Mouse (Mus musculus): ENCODE measurements around the gene Mansc1. TPM values are rescaled to one million over a fixed set of nuclear protein-coding genes. Genes with fewer than 3 reads are reported as not detected.

Gene Mansc1
- polyA plus RNA-seq, 1 experiment from 2014 or later, result 1.4 TPM

DNA sequence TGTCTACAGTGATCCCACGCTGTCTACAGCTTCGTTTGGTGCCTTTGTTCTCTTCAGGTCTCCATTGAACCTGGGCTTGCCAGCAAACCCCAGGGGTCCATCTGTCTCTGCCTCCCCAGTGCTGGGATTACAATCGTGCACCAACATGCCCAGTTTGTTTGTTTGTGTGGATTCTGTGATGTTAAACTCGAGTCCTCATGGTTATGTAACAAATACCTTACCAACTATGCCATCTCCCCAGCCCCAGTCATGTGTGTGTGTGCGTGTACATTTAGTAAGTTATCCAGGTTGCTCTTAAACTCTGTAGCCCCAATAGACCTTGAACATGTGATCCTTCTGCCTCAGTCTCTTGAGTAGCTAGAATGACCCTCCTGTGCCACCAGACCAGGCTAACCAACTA, 46.0 kb downstream of the Mansc1 start:
- Histone ChIP-seq H3K27me3 (0 out of 2 replicates have a peak, but pooled peaks cover 6% of the 10 kb centered on the region), H3K4me3 (no peak overlapping the region), H3K4me1 (no peaks in the 10 kb centered on the region), H3K9me3 (0 out of 2 replicates have a peak, but pooled peaks cover 3% of the 10 kb centered on the region), H3K27ac (replicated peaks) (no peak overlapping the region), H3K4me2 (replicated peaks) (no peak overlapping the region), H3K36me3 (no peaks in the 10 kb centered on the region), H3K9ac (replicated peaks) (no peak overlapping the region)
- 80% methylated on average over 5 of the region's 5 CpGs for WGBS
- no peak for ATAC-seq (ENCODE audit: low FRiP score, low read depth)

DNA sequence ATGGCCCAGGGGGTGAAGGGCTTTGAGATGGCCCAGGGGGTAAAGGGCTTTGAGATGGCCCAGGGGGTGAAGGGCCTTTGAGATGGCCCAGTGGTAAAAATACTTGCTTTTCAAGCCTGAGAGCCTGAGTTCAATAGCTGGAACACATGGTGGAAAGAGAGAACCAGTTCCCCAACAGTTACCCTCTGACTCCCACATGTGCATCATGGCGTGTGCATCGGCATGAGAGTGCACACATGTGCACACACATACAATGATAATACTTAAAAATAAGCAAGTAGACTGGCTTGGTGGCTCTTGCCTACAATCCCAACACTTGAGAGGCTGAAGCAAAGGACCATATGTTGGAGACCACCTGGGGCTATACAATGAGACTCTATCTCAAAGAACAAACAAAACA, 47.7 kb downstream of the Mansc1 start:
- 97% methylated on average over 2 of the region's 2 CpGs for WGBS
- no peak overlapping the region for H3K27ac ChIP-seq (replicated peaks)

GRCm38 (mm10) chr6:134582110-134582509, 50.2 kb downstream of the Mansc1 start:
- Histone ChIP-seq H3K4me2 (replicated peaks) (no peak overlapping the region), H3K9me3 (0 out of 2 replicates have a peak, but pooled peaks cover 3% of the 10 kb centered on the region), H3K4me3 (no peak overlapping the region), H3K4me1 (no peaks in the 10 kb centered on the region), H3K27ac (replicated peaks) (no peak overlapping the region), H3K36me3 (no peaks in the 10 kb centered on the region), H3K9ac (replicated peaks) (no peak overlapping the region), H3K27me3 (0 out of 2 replicates have a peak, but pooled peaks cover 4% of the 10 kb centered on the region)
- ATAC-seq (ENCODE audit: low FRiP score, low read depth), result peak; percentile 88
- WGBS, result 35% methylated on average over 5 of the region's 5 CpGs

More for the DNA sequence above, 47.7 kb downstream of the Mansc1 start:
- no peaks in the 10 kb centered on the region for H3K4me1 ChIP-seq
- 0 out of 2 replicates have a peak, but pooled peaks cover 6% of the 10 kb centered on the region for H3K27me3 ChIP-seq
- no peak overlapping the region for H3K4me3 ChIP-seq
- ATAC-seq (ENCODE audit: low FRiP score, low read depth), result no peak
- H3K9me3 ChIP-seq, result 0 out of 2 replicates have a peak, but pooled peaks cover 3% of the 10 kb centered on the region
- H3K9ac ChIP-seq (replicated peaks), result no peak overlapping the region
- no peak overlapping the region for H3K4me2 ChIP-seq (replicated peaks)
- no peaks in the 10 kb centered on the region for H3K36me3 ChIP-seq

- H3K4me2 ChIP-seq (replicated peaks), result no peak overlapping the region
- H3K4me3 ChIP-seq, result no peak overlapping the region
- WGBS, result 89% methylated on average over 4 of the region's 4 CpGs
- no peaks in the 10 kb centered on the region for H3K4me1 ChIP-seq
- no peak overlapping the region for H3K9ac ChIP-seq (replicated peaks)
- H3K9me3 ChIP-seq, result no peaks in the 10 kb centered on the region
- no peaks in the 10 kb centered on the region for H3K36me3 ChIP-seq
- ATAC-seq (ENCODE audit: low FRiP score, low read depth), result no peak
- no peak overlapping the region for H3K27ac ChIP-seq (replicated peaks)
- 0 out of 2 replicates have a peak, but pooled peaks cover 4% of the 10 kb centered on the region for H3K27me3 ChIP-seq
These were observed 52.8 kb downstream of the Mansc1 start for GRCm38 (mm10) chr6:134579506-134579905.

GRCm38 (mm10) chr6:134578039-134578438, 54.2 kb downstream of the Mansc1 start:
- Histone ChIP-seq H3K36me3 (no peaks in the 10 kb centered on the region), H3K4me3 (no peak overlapping the region), H3K9ac (replicated peaks) (no peak overlapping the region), H3K27me3 (0 out of 2 replicates have a peak, but pooled peaks cover 4% of the 10 kb centered on the region), H3K27ac (replicated peaks) (no peak overlapping the region), H3K4me1 (no peaks in the 10 kb centered on the region), H3K9me3 (no peaks in the 10 kb centered on the region), H3K4me2 (replicated peaks) (no peak overlapping the region)
- whole genome bisulfite sequencing, result 63% methylated on average over 6 of the region's 6 CpGs
- ATAC-seq (ENCODE audit: low FRiP score, low read depth), result no peak

DNA sequence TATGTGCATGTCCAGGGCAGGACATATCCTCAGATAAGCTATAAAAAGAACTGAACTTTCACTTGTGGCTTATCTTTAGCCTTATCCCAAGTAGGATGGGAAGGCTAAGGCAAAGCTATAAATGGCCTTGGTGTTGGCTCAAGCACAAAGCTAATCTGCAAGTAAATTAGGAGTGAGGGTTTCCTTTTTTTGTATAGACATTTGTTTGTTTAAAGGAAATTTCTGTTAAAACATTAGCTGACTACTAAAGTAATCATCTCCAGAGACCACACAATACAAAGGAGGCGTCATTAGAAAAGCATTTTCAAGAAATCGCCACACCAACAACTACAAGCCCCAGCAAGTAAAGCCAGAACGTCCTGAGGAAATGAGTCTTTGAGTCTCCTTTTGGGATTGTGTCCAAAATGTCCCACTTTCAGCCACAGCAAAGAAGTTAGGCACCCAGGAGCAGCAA, 57.0 kb downstream of the Mansc1 start:
- peaks cover 7% of the 10 kb centered on the region; the same call in 1 of the 2 replicates for H3K27me3 ChIP-seq
- WGBS, result 76% methylated on average over 3 of the region's 3 CpGs
- no peaks in the 10 kb centered on the region for H3K4me1 ChIP-seq
- ATAC-seq (ENCODE audit: low FRiP score, low read depth), result no peak
- no peak overlapping the region for H3K9ac ChIP-seq (replicated peaks)
- H3K4me2 ChIP-seq (replicated peaks), result no peak overlapping the region
- no peaks in the 10 kb centered on the region for H3K36me3 ChIP-seq
- no peaks in the 10 kb centered on the region for H3K9me3 ChIP-seq
- H3K4me3 ChIP-seq, result no peak overlapping the region
- no peak overlapping the region for H3K27ac ChIP-seq (replicated peaks)

GRCm38 (mm10) chr6:134567986-134568556, 64.2 kb downstream of the Mansc1 start:
- Histone ChIP-seq H3K4me2 (replicated peaks) (no peak overlapping the region), H3K36me3 (no peaks in the 10 kb centered on the region), H3K27me3 (peaks cover 9% of the 10 kb centered on the region; the same call in 1 of the 2 replicates), H3K27ac (replicated peaks) (no peak overlapping the region), H3K9me3 (no peaks in the 10 kb centered on the region), H3K4me3 (no peak overlapping the region), H3K9ac (replicated peaks) (no peak overlapping the region), H3K4me1 (peaks cover 22% of the 10 kb centered on the region)
- ATAC-seq (ENCODE audit: low FRiP score, low read depth), result no peak
- whole genome bisulfite sequencing, result 72% methylated on average over 5 of the region's 5 CpGs

DNA sequence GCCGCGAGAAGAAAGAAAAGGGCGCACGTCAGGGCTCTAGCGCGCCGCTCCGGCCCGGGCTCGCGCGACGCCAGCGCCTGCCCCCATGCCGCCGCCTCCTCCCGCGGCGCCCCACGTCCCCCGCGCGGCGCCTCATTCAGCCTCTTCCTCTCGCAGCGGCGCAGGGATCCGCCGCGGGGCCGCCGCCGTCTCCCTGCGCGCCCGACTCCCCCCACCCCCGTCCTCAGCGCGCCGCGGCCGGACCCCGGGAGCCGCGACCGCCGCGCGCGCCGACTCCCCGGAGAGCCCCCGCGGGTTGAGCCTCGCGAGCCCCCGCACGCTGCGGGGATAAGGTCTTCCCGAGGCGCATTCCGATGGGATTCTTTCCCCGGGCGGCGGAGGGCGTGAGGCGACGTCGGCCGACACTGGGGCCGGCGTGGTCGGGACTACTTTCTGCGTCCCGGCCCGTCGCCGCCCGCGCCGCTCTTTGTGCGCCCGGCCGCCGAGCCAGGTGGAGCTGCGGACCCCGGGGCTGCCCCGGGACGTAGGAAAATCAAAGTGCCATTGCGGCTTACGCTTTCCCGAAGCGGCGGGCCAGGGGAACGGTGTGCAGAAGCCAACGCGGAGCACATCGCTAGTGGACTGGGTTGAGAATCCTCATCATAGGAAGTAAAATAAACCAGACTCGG, 65.3 kb downstream of the Mansc1 start, which contains the start of gene Lrp6:
Gene Lrp6 (minus strand): TSS at position 148 of the 668 bp plus-strand sequence.
- Histone ChIP-seq H3K4me1 (peaks cover 25% of the 10 kb centered on the region), H3K27ac (replicated peaks) (peak within 1 kb of the TSS; percentile 99), H3K9ac (replicated peaks) (peak within 1 kb of the TSS; percentile 99), H3K36me3 (no peaks in the 10 kb centered on the region), H3K4me3 (peak within 1 kb of the TSS; percentile 94), H3K27me3 (peaks cover 9% of the 10 kb centered on the region; the same call in 1 of the 2 replicates), H3K9me3 (no peaks in the 10 kb centered on the region), H3K4me2 (replicated peaks) (peak within 1 kb of the TSS; percentile 74)
- under 1% methylated on average over 93 of the region's 99 CpGs for WGBS
- ATAC-seq (ENCODE audit: low FRiP score, low read depth), result peak; percentile 94

DNA sequence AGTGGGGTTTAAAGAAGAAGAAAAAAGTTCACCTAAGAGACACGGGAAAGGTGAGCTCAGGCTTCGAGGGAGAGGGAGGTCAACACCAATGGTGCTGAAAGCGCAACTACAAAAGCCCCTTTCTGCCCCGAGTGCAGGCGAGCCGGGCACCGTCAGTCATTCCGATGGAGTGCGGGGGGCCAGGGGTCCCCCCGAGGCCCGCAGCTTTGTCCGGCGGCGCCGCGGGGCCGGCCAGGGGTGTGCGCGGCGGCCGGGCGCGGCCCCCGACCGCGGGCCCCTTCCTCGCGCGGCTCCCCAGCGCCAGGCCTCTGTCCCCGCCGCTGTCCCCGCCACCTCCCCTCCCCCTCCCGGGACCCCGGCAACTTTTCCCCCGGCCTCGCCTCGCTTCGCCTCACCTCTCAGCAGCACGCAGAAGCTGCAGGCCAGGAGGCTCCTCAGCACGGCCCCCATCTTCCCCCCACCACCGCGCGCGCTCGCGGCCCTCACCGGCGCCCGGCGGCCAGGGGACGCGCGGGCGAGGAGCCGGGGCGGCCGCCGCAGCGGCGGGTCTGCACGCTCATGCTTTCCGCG, 66.0 kb downstream of the Mansc1 start:
- Histone ChIP-seq H3K4me3 (peak overlapping the region; percentile 94), H3K36me3 (no peaks in the 10 kb centered on the region), H3K9me3 (no peaks in the 10 kb centered on the region), H3K27ac (replicated peaks) (peak overlapping the region; percentile 99), H3K9ac (replicated peaks) (peak overlapping the region; percentile 99), H3K27me3 (peaks cover 9% of the 10 kb centered on the region; the same call in 1 of the 2 replicates), H3K4me1 (peaks cover 25% of the 10 kb centered on the region), H3K4me2 (replicated peaks) (peak overlapping the region; percentile 74)
- WGBS, result 0% methylated on average over 28 of the region's 64 CpGs
- peak; percentile 65 for ATAC-seq (ENCODE audit: low FRiP score, low read depth)

DNA sequence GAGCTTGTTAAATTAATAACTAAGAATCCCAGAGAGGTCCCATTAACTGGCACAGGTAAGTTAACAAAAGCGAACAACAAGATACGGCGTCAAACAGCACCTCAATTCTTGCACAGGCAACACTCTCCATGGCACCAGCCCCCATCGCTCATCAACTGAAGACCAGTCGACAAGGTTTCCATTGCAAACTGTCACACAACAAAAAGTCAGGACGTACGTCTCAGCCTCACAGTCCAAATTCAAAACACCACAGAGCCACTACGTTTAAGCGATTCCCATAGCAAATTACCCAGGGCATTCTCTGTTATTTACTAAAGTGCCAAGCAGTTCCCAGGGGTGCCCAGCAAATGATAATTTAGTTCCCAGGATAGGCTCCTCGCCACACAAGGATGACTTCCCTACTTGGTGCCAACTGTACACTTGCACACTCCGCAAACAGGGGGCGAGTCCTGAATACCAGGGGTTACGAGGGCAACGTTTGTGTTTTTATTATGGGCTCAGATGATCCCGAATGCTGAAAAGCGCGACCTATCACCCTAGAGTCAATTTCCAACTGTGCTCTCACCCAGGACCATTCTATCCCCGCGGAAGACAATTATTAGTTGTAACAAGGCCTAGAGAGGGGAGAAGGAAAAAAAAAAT, 66.6 kb downstream of the Mansc1 start:
- no peak for ATAC-seq (ENCODE audit: low FRiP score, low read depth)
- Histone ChIP-seq H3K36me3 (no peaks in the 10 kb centered on the region), H3K27ac (replicated peaks) (peak overlapping the region; percentile 99), H3K27me3 (peaks cover 9% of the 10 kb centered on the region; the same call in 1 of the 2 replicates), H3K4me3 (peak overlapping the region; percentile 94), H3K9me3 (no peaks in the 10 kb centered on the region), H3K4me1 (peaks cover 25% of the 10 kb centered on the region), H3K4me2 (replicated peaks) (peak overlapping the region; percentile 74), H3K9ac (replicated peaks) (peak overlapping the region; percentile 99)
- whole genome bisulfite sequencing, result 2% methylated on average over 19 of the region's 19 CpGs

- Histone ChIP-seq H3K4me2 (replicated peaks) (peak overlapping the region; percentile 74), H3K27ac (replicated peaks) (no peak overlapping the region), H3K4me1 (peaks cover 27% of the 10 kb centered on the region), H3K36me3 (no peaks in the 10 kb centered on the region), H3K9me3 (no peaks in the 10 kb centered on the region), H3K27me3 (no peaks in the 10 kb centered on the region), H3K9ac (replicated peaks) (no peak overlapping the region), H3K4me3 (no peak overlapping the region)
- 83% methylated on average over 2 of the region's 2 CpGs for WGBS
- ATAC-seq (ENCODE audit: low FRiP score, low read depth), result no peak
These were observed 67.7 kb downstream of the Mansc1 start for GRCm38 (mm10) chr6:134564539-134564938.

Measured in midbrain, embryonic 12.5 days (tissue).